ENCODE assay signal across 9 mouse cellular contexts in genomic region chr4:135166413-135167225, GRCm38 (mm10). TPM values are rescaled to one million over a fixed set of nuclear protein-coding genes. Genes with fewer than 3 reads are reported as not detected.
A peak's percentile ranks its signal among the peaks of the same experiment; 100 is the strongest.
DNase-seq lines count a peak whose midpoint lies in the region; ATAC-seq and TF ChIP-seq lines count a peak whose summit lies in the region.
"Had no signal": no experiment of that assay in that cellular context is flagged by ENCODE, and none has a peak within 500 bp of the region (broad histone marks: within the 10 kb centered on the region; RNA-seq: fewer than 3 reads in every experiment).

No protein-coding gene starts in this region.

- no peaks in the 10 kb centered on the region for H3K27me3 ChIP-seq in thymus, adult 2 months (ENCODE audit: control insufficient read depth, insufficient read depth, low read length)
- peaks cover 70% of the 10 kb centered on the region for H3K27me3 ChIP-seq in forebrain, embryonic 13.5 days
- peaks cover 77% of the 10 kb centered on the region for H3K27me3 ChIP-seq in liver, embryonic 12.5 days (replicated peaks)

- no peaks in the 10 kb centered on the region for H3K36me3 ChIP-seq in thymus, adult 2 months (ENCODE audit: control insufficient read depth, insufficient read depth, low read length)
- H3K36me3 ChIP-seq in forebrain, embryonic 13.5 days (ENCODE audit: poor library complexity, severe bottlenecking): no peaks in the 10 kb centered on the region
- no peaks in the 10 kb centered on the region for H3K36me3 ChIP-seq in liver, embryonic 12.5 days

- peak; percentile 65; the same call in 1 of the 2 replicates for ATAC-seq in forebrain, embryonic 13.5 days
- no peak for ATAC-seq in liver, embryonic 12.5 days

- H3K9ac ChIP-seq in forebrain, embryonic 13.5 days: peak overlapping the region; percentile 48
- no peak overlapping the region for H3K9ac ChIP-seq in liver, embryonic 12.5 days

- no peak for TF ChIP-seq CTCF in thymus, adult 2 months (IDR thresholded peaks at IDR 0.05; ENCODE audit: borderline replicate concordance, control insufficient read depth, extremely low read depth, insufficient read depth, low read length, poor library complexity)

- no peak for TF ChIP-seq POLR2A in thymus, adult 2 months (IDR thresholded peaks at IDR 0.05; ENCODE audit: control insufficient read depth, extremely low read depth, insufficient read depth, low read length, poor library complexity)

- peak overlapping the region; percentile 38 for H3K4me2 ChIP-seq in forebrain, embryonic 13.5 days
- H3K4me2 ChIP-seq in liver, embryonic 12.5 days: peak overlapping the region; percentile 38

- 91% methylated on average over 23 of the region's 23 CpGs for WGBS in thymus, adult 2 months
- WGBS in forebrain, embryonic 13.5 days: 3% methylated on average over 22 of the region's 23 CpGs
- WGBS in liver, embryonic 12.5 days (ENCODE audit: insufficient replicate concordance): 27% methylated on average over 22 of the region's 23 CpGs

- H3K4me3 ChIP-seq in thymus, adult 2 months (ENCODE audit: control insufficient read depth, insufficient read depth, low read length): no peak overlapping the region
- no peak overlapping the region for H3K4me3 ChIP-seq in forebrain, embryonic 13.5 days
- no peak overlapping the region for H3K4me3 ChIP-seq in liver, embryonic 12.5 days

- H3K27ac ChIP-seq in thymus, adult 2 months (ENCODE audit: control insufficient read depth, insufficient read depth, low read length): no peak overlapping the region
- H3K27ac ChIP-seq in forebrain, embryonic 13.5 days: 0 out of 2 replicates have a peak overlapping the region, but pooled peaks have one; percentile 19
- no peak overlapping the region for H3K27ac ChIP-seq in liver, embryonic 12.5 days

- H3K9me3 ChIP-seq in forebrain, embryonic 13.5 days (replicated peaks): no peaks in the 10 kb centered on the region
- H3K9me3 ChIP-seq in liver, embryonic 12.5 days (replicated peaks): no peaks in the 10 kb centered on the region

- peak; percentile 51 for DNase-seq in thymus, postnatal 4 days
- no peak for DNase-seq in thymus, adult 2 months
- no peak for DNase-seq in natural killer cell, adult 2 months (ENCODE audit: low spot score in 2 of 2)
- DNase-seq in frontal cortex, postnatal 36 days (ENCODE audit: low spot score in 2 of 2): no peak
- no peak for DNase-seq in thymus, postnatal 0 days (ENCODE audit: low spot score)
- no peak for DNase-seq in lung, postnatal 14 days
- DNase-seq: adrenal gland, adult 8-10 months had no signal

- H3K4me1 ChIP-seq in thymus, adult 2 months (replicated peaks; ENCODE audit: control insufficient read depth, insufficient read depth, low read length): peaks cover 18% of the 10 kb centered on the region; the same call in 1 of the 2 replicates
- peaks cover 18% of the 10 kb centered on the region for H3K4me1 ChIP-seq in forebrain, embryonic 13.5 days
- H3K4me1 ChIP-seq in liver, embryonic 12.5 days: peaks cover 49% of the 10 kb centered on the region

RNA-seq across cellular contexts. Expression of gene Runx3, which starts 46.2 kb away (rescaled TPM):
- 24.6 and 34.2 TPM in 2 replicates for polyA plus RNA-seq in thymus, adult 2 months (2012; rRNA removed)
- polyA plus RNA-seq in forebrain, embryonic 13.5 days (2015; fragmentation: Nextera tagmentation; extraction: Ambion mirVana): not detected in 2 replicates
- 0.51 and 0.54 TPM in 2 replicates for polyA plus RNA-seq in liver, embryonic 12.5 days (2016; fragmentation: Nextera tagmentation; extraction: Ambion mirVana)
- 4.8 and 7.9 TPM in 2 replicates for polyA plus RNA-seq in thymus, postnatal 0 days (2015; fragmentation: Nextera tagmentation; extraction: Ambion mirVana)
